Mouse (Mus musculus) midbrain, embryonic 12.5 days (tissue): ENCODE results near the gene Pitpnc1. TPM values are rescaled to one million over a fixed set of nuclear protein-coding genes. Genes with fewer than 3 reads are reported as not detected.

Source experiments
- ATAC-seq: fragments of 200-750 bp; cut with Nextera tagmentation; 2 replicates; pipeline ENCODE4 v1.8.0; 2017; ENCODE audit warnings: low read depth, moderate TSS enrichment, moderate library complexity; ENCODE audit not compliant: low FRiP score
- H3K27ac ChIP-seq: fragments of 300-500 bp; sonication (generic); replicated peaks from 2 replicates; pipeline ENCODE4 v1.5.1; 2016; ENCODE audit warnings: mild to moderate bottlenecking
- H3K27me3 ChIP-seq: fragments of 300-500 bp; sonication (generic); 2 replicates; pipeline ENCODE4 v1.6.1; 2016; ENCODE audit warnings: mild to moderate bottlenecking
- H3K36me3 ChIP-seq: fragments of 300-500 bp; sonication (generic); 2 replicates; pipeline ENCODE4 v1.6.1; 2016
- H3K4me1 ChIP-seq: fragments of 300-500 bp; sonication (generic); 2 replicates; pipeline ENCODE4 v1.6.1; 2016
- H3K4me2 ChIP-seq: fragments of 300-500 bp; sonication (generic); replicated peaks from 2 replicates; pipeline ENCODE4 v1.6.1; 2016; ENCODE audit warnings: mild to moderate bottlenecking, moderate library complexity
- H3K4me3 ChIP-seq: fragments of 300-500 bp; sonication (generic); 2 replicates; pipeline ENCODE4 v1.5.1; 2016; ENCODE audit warnings: mild to moderate bottlenecking
- H3K9ac ChIP-seq: fragments of 300-500 bp; sonication (generic); replicated peaks from 2 replicates; pipeline ENCODE4 v1.6.1; 2016; ENCODE audit warnings: mild to moderate bottlenecking, moderate library complexity
- H3K9me3 ChIP-seq: fragments of 300-500 bp; sonication (generic); 2 replicates; pipeline ENCODE4 v1.6.1; 2016; ENCODE audit warnings: mild to moderate bottlenecking
- WGBS: fragments of 180-500 bp; shearing (Covaris S2); methylation state at CpG from one replicate; pipeline ENCODE4 v1.1.7; 2016; 5-methylcytosine and 5-hydroxymethylcytosine counted together
- polyA plus RNA-seq: library from polyadenylated mRNA; unstranded; fragments of >200 nt; fragmentation: Nextera tagmentation; extraction: Ambion mirVana; gene quantifications from 2 replicates; pipeline ENCODE4 v1.2.1, GENCODE M21; 2016

Gene Pitpnc1
- polyA plus RNA-seq, 1 experiment from 2014 or later: 32.3 TPM

- WGBS: 26% methylated on average over 6 of the region's 6 CpGs
- Histone ChIP-seq H3K9ac (no peak overlapping the region), H3K4me2 (no peak overlapping the region), H3K9me3 (no peaks in the 10 kb centered on the region), H3K27me3 (no peaks in the 10 kb centered on the region), H3K4me1 (peaks cover 30% of the 10 kb centered on the region), H3K27ac (no peak overlapping the region), H3K36me3 (no peaks in the 10 kb centered on the region), H3K4me3 (no peak overlapping the region)
- ATAC-seq: no peak
These were observed 194.6 kb downstream of the Pitpnc1 start for GRCm38 (mm10) chr11:107275902-107276301.

- no peaks in the 10 kb centered on the region for H3K9me3 ChIP-seq
- H3K27ac ChIP-seq: no peak overlapping the region
- no peak overlapping the region for H3K9ac ChIP-seq
- no peaks in the 10 kb centered on the region for H3K36me3 ChIP-seq
- H3K4me2 ChIP-seq: no peak overlapping the region
- peaks cover 14% of the 10 kb centered on the region for H3K4me1 ChIP-seq
- H3K27me3 ChIP-seq: no peaks in the 10 kb centered on the region
- no peak overlapping the region for H3K4me3 ChIP-seq
- 78% methylated on average over 9 of the region's 9 CpGs for WGBS
- no peak for ATAC-seq
These were observed 196.3 kb downstream of the Pitpnc1 start for GRCm38 (mm10) chr11:107274206-107274605.

GRCm38 (mm10) chr11:107272351-107272975, 198.0 kb downstream of the Pitpnc1 start:
- ATAC-seq: no peak
- Histone ChIP-seq H3K9me3 (peaks cover 6% of the 10 kb centered on the region), H3K9ac (no peak overlapping the region), H3K27ac (no peak overlapping the region; the same call in 1 of the 2 replicates), H3K4me3 (no peak overlapping the region), H3K27me3 (no peaks in the 10 kb centered on the region), H3K36me3 (0 out of 2 replicates have a peak, but pooled peaks cover 4% of the 10 kb centered on the region), H3K4me2 (no peak overlapping the region), H3K4me1 (peaks cover 12% of the 10 kb centered on the region)
- WGBS: 88% methylated on average over 11 of the region's 11 CpGs

GRCm38 (mm10) chr11:107270564-107270963, 199.9 kb downstream of the Pitpnc1 start:
- Histone ChIP-seq H3K9ac (no peak overlapping the region), H3K4me3 (no peak overlapping the region), H3K27me3 (no peaks in the 10 kb centered on the region), H3K9me3 (peaks cover 6% of the 10 kb centered on the region), H3K36me3 (0 out of 2 replicates have a peak, but pooled peaks cover 5% of the 10 kb centered on the region), H3K27ac (no peak overlapping the region), H3K4me2 (no peak overlapping the region), H3K4me1 (peaks cover 7% of the 10 kb centered on the region)
- no peak for ATAC-seq
- WGBS: 90% methylated on average over 9 of the region's 9 CpGs

- no peaks in the 10 kb centered on the region for H3K27me3 ChIP-seq
- 0 out of 2 replicates have a peak, but pooled peaks cover 5% of the 10 kb centered on the region for H3K36me3 ChIP-seq
- peaks cover 14% of the 10 kb centered on the region for H3K4me1 ChIP-seq
- no peak for ATAC-seq
- H3K4me3 ChIP-seq: no peak overlapping the region
- peaks cover 6% of the 10 kb centered on the region for H3K9me3 ChIP-seq
- WGBS: 98% methylated on average over 3 of the region's 3 CpGs
- no peak overlapping the region for H3K4me2 ChIP-seq
- no peak overlapping the region for H3K9ac ChIP-seq
- H3K27ac ChIP-seq: no peak overlapping the region
These were observed 203.0 kb downstream of the Pitpnc1 start for GRCm38 (mm10) chr11:107267522-107267921.

- Histone ChIP-seq H3K9ac (no peak overlapping the region), H3K4me2 (no peak overlapping the region)
- 91% methylated on average over 4 of the region's 4 CpGs for WGBS
These were observed 204.6 kb downstream of the Pitpnc1 start for GRCm38 (mm10) chr11:107265861-107266260.

GRCm38 (mm10) chr11:107264889-107265615, 205.4 kb downstream of the Pitpnc1 start:
- Histone ChIP-seq H3K27me3 (no peaks in the 10 kb centered on the region), H3K4me3 (no peak overlapping the region), H3K4me2 (no peak overlapping the region), H3K4me1 (peaks cover 9% of the 10 kb centered on the region; the same call in 1 of the 2 replicates), H3K9ac (no peak overlapping the region), H3K27ac (no peak overlapping the region), H3K36me3 (0 out of 2 replicates have a peak, but pooled peaks cover 5% of the 10 kb centered on the region), H3K9me3 (peaks cover 6% of the 10 kb centered on the region)
- WGBS: 69% methylated on average over 20 of the region's 20 CpGs
- no peak for ATAC-seq

More at GRCm38 (mm10) chr11:107265861-107266260, 204.6 kb downstream of the Pitpnc1 start:
- no peaks in the 10 kb centered on the region for H3K27me3 ChIP-seq
- H3K9me3 ChIP-seq: peaks cover 6% of the 10 kb centered on the region
- peaks cover 9% of the 10 kb centered on the region; the same call in 1 of the 2 replicates for H3K4me1 ChIP-seq
- H3K36me3 ChIP-seq: 0 out of 2 replicates have a peak, but pooled peaks cover 5% of the 10 kb centered on the region
- no peak for ATAC-seq
- H3K27ac ChIP-seq: no peak overlapping the region
- no peak overlapping the region for H3K4me3 ChIP-seq

GRCm38 (mm10) chr11:107263838-107264237, 206.7 kb downstream of the Pitpnc1 start:
- Histone ChIP-seq H3K4me3 (no peak overlapping the region), H3K27ac (no peak overlapping the region), H3K27me3 (no peaks in the 10 kb centered on the region), H3K36me3 (0 out of 2 replicates have a peak, but pooled peaks cover 5% of the 10 kb centered on the region), H3K4me1 (peaks cover 9% of the 10 kb centered on the region; the same call in 1 of the 2 replicates), H3K9me3 (peaks cover 6% of the 10 kb centered on the region), H3K4me2 (no peak overlapping the region), H3K9ac (no peak overlapping the region)
- WGBS: 80% methylated on average over 9 of the region's 9 CpGs
- no peak for ATAC-seq

- no peak overlapping the region for H3K4me3 ChIP-seq
- no peaks in the 10 kb centered on the region for H3K4me1 ChIP-seq
- no peak overlapping the region for H3K27ac ChIP-seq
- 66% methylated on average over 7 of the region's 7 CpGs for WGBS
- no peaks in the 10 kb centered on the region for H3K9me3 ChIP-seq
- H3K36me3 ChIP-seq: no peaks in the 10 kb centered on the region
- no peak for ATAC-seq
- no peaks in the 10 kb centered on the region for H3K27me3 ChIP-seq
- H3K9ac ChIP-seq: no peak overlapping the region
- H3K4me2 ChIP-seq: no peak overlapping the region
These were observed 211.1 kb downstream of the Pitpnc1 start for GRCm38 (mm10) chr11:107259428-107259827.

- 93% methylated on average over 11 of the region's 11 CpGs for whole genome bisulfite sequencing
- Histone ChIP-seq H3K27me3 (no peaks in the 10 kb centered on the region), H3K9ac (no peak overlapping the region), H3K4me3 (no peak overlapping the region), H3K36me3 (peaks cover 18% of the 10 kb centered on the region), H3K4me2 (no peak overlapping the region), H3K4me1 (no peaks in the 10 kb centered on the region), H3K9me3 (no peaks in the 10 kb centered on the region), H3K27ac (no peak overlapping the region)
- no peak for ATAC-seq
These were observed 215.3 kb downstream of the Pitpnc1 start for GRCm38 (mm10) chr11:107255185-107255584.

- no peak overlapping the region for H3K4me2 ChIP-seq
- H3K36me3 ChIP-seq: peaks cover 18% of the 10 kb centered on the region
- 90% methylated on average over 7 of the region's 7 CpGs for WGBS
- H3K4me3 ChIP-seq: no peak overlapping the region
- no peak overlapping the region for H3K9ac ChIP-seq
- H3K27ac ChIP-seq: no peak overlapping the region
- no peaks in the 10 kb centered on the region for H3K9me3 ChIP-seq
- ATAC-seq: no peak
- H3K27me3 ChIP-seq: no peaks in the 10 kb centered on the region
- no peaks in the 10 kb centered on the region for H3K4me1 ChIP-seq
These were observed 216.3 kb downstream of the Pitpnc1 start for GRCm38 (mm10) chr11:107254181-107254580.

GRCm38 (mm10) chr11:107252026-107252425, 218.5 kb downstream of the Pitpnc1 start:
- H3K4me1 ChIP-seq: no peaks in the 10 kb centered on the region
- H3K27me3 ChIP-seq: no peaks in the 10 kb centered on the region
- no peak overlapping the region for H3K4me3 ChIP-seq
- 96% methylated on average over 10 of the region's 10 CpGs for WGBS
- peaks cover 26% of the 10 kb centered on the region for H3K36me3 ChIP-seq
- no peak overlapping the region for H3K27ac ChIP-seq
- no peak overlapping the region for H3K4me2 ChIP-seq
- no peak for ATAC-seq
- H3K9ac ChIP-seq: no peak overlapping the region
- H3K9me3 ChIP-seq: no peaks in the 10 kb centered on the region
